Mouse (Mus musculus): ENCODE data around the gene Barhl2. TPM values are rescaled to one million over a fixed set of nuclear protein-coding genes. Genes with fewer than 3 reads are reported as not detected.
A peak's percentile ranks its signal among the peaks of the same experiment; 100 is the strongest.

The Barhl2 gene
- polyA plus RNA-seq, 2 experiments = 0.01 TPM; not detected in 1

GRCm38 (mm10) chr5:106426069-106426468 is 31.9 kb downstream of the Barhl2 start:
- TF ChIP-seq EP300 (IDR thresholded peaks at IDR 0.05; ENCODE audit: low read depth) (no peak), CTCF (IDR thresholded peaks at IDR 0.05; ENCODE audit: low read depth) (no peak)
- H3K36me3 ChIP-seq (replicated peaks; ENCODE audit: control insufficient read depth, insufficient read depth, low read depth) = no peaks in the 10 kb centered on the region
- WGBS (ENCODE audit: insufficient replicate concordance) = 54% methylated on average over 7 of the region's 7 CpGs
- no peak overlapping the region for H3K4me2 ChIP-seq (ENCODE audit: low read depth)
- ATAC-seq (ENCODE audit: insufficient read depth) (no peak), DNase-seq (ENCODE audit: low read depth in 3 of 3, low spot score in 3 of 3) (no peak)
- no peak overlapping the region for H3K4me3 ChIP-seq (ENCODE audit: insufficient read depth in 1 of 2, low read depth in 2 of 2, low read length in 2 of 2)
- no peaks in the 10 kb centered on the region for H3K9me3 ChIP-seq (ENCODE audit: control insufficient read depth, low read length)
- H3K9ac ChIP-seq (replicated peaks) = no peak overlapping the region
- no peaks in the 10 kb centered on the region for H3K27me3 ChIP-seq (ENCODE audit: control insufficient read depth, insufficient read depth, low read length)
- no peak overlapping the region for H3K27ac ChIP-seq
- H3K4me1 ChIP-seq (replicated peaks; ENCODE audit: control insufficient read depth in 2 of 2, insufficient read depth in 2 of 2, low read length in 1 of 2) = no peaks in the 10 kb centered on the region

GRCm38 (mm10) chr5:106420871-106421270 is 37.1 kb downstream of the Barhl2 start:
- Histone ChIP-seq H3K9me3 (ENCODE audit: control insufficient read depth, low read length) (no peaks in the 10 kb centered on the region), H3K9ac (replicated peaks) (no peak overlapping the region), H3K4me3 (ENCODE audit: insufficient read depth in 1 of 2, low read depth in 2 of 2, low read length in 2 of 2) (no peak overlapping the region), H3K27me3 (ENCODE audit: control insufficient read depth, insufficient read depth, low read length) (no peaks in the 10 kb centered on the region), H3K4me1 (replicated peaks; ENCODE audit: control insufficient read depth in 2 of 2, insufficient read depth in 2 of 2, low read length in 1 of 2) (no peaks in the 10 kb centered on the region; a peak in 1 of 4 replicates), H3K36me3 (replicated peaks; ENCODE audit: control insufficient read depth, insufficient read depth, low read depth) (no peaks in the 10 kb centered on the region), H3K4me2 (ENCODE audit: low read depth) (no peak overlapping the region), H3K27ac (no peak overlapping the region)
- ATAC-seq (ENCODE audit: insufficient read depth) (no peak), DNase-seq (ENCODE audit: low read depth in 3 of 3, low spot score in 3 of 3) (no peak)
- no peak for TF ChIP-seq CTCF (IDR thresholded peaks at IDR 0.05; ENCODE audit: low read depth)
- no peak for TF ChIP-seq EP300 (IDR thresholded peaks at IDR 0.05; ENCODE audit: low read depth)
- WGBS (ENCODE audit: insufficient replicate concordance) = 66% methylated on average over 8 of the region's 8 CpGs

DNA sequence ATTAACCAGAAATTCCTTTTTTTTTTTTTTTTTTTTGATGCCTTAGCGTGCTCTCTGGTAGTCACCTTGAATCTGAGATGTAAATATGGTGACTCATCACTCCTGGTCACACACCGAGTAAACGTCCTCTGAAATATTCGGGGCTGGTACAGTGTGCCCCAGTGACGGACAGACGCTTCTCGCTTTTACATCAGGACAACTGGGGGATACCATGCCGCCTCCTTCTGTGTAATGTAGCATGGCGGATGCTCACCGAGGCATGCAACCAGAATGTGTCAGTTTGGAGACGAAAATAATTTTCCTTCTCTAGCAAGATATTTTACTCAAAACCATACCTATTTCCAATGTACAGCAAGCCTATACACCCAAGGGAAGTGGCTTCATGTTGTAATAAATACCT is 37.6 kb downstream of the Barhl2 start:
- 82% methylated on average over 11 of the region's 11 CpGs for WGBS (ENCODE audit: insufficient replicate concordance)
- no peak overlapping the region for H3K9ac ChIP-seq (replicated peaks)
- no peaks in the 10 kb centered on the region; a peak in 1 of 4 replicates for H3K4me1 ChIP-seq (replicated peaks; ENCODE audit: control insufficient read depth in 2 of 2, insufficient read depth in 2 of 2, low read length in 1 of 2)
- no peak overlapping the region for H3K4me3 ChIP-seq (ENCODE audit: insufficient read depth in 1 of 2, low read depth in 2 of 2, low read length in 2 of 2)
- no peak for DNase-seq (ENCODE audit: low read depth in 3 of 3, low spot score in 3 of 3)
- no peaks in the 10 kb centered on the region for H3K27me3 ChIP-seq (ENCODE audit: control insufficient read depth, insufficient read depth, low read length)
- no peak overlapping the region for H3K27ac ChIP-seq
- TF ChIP-seq EP300 (IDR thresholded peaks at IDR 0.05; ENCODE audit: low read depth) (no peak), CTCF (IDR thresholded peaks at IDR 0.05; ENCODE audit: low read depth) (no peak)
- no peaks in the 10 kb centered on the region for H3K9me3 ChIP-seq (ENCODE audit: control insufficient read depth, low read length)
- H3K36me3 ChIP-seq (replicated peaks; ENCODE audit: control insufficient read depth, insufficient read depth, low read depth) = no peaks in the 10 kb centered on the region
- no peak for ATAC-seq (ENCODE audit: insufficient read depth)
- no peak overlapping the region for H3K4me2 ChIP-seq (ENCODE audit: low read depth)

GRCm38 (mm10) chr5:106417210-106417609 is 40.8 kb downstream of the Barhl2 start:
- H3K4me2 ChIP-seq (ENCODE audit: low read depth) = no peak overlapping the region
- ATAC-seq (ENCODE audit: insufficient read depth) (no peak), DNase-seq (ENCODE audit: low read depth in 3 of 3, low spot score in 3 of 3) (no peak)
- H3K4me3 ChIP-seq (ENCODE audit: insufficient read depth in 1 of 2, low read depth in 2 of 2, low read length in 2 of 2) = no peak overlapping the region
- H3K27ac ChIP-seq = no peak overlapping the region
- H3K9ac ChIP-seq (replicated peaks) = no peak overlapping the region
- no peaks in the 10 kb centered on the region for H3K9me3 ChIP-seq (ENCODE audit: control insufficient read depth, low read length)
- WGBS (ENCODE audit: insufficient replicate concordance) = 31% methylated on average over 7 of the region's 7 CpGs
- TF ChIP-seq CTCF (IDR thresholded peaks at IDR 0.05; ENCODE audit: low read depth) (peak; percentile 35), EP300 (IDR thresholded peaks at IDR 0.05; ENCODE audit: low read depth) (no peak)
- H3K27me3 ChIP-seq (ENCODE audit: control insufficient read depth, insufficient read depth, low read length) = no peaks in the 10 kb centered on the region
- no peaks in the 10 kb centered on the region; a peak in 1 of 4 replicates for H3K4me1 ChIP-seq (replicated peaks; ENCODE audit: control insufficient read depth in 2 of 2, insufficient read depth in 2 of 2, low read length in 1 of 2)
- H3K36me3 ChIP-seq (replicated peaks; ENCODE audit: control insufficient read depth, insufficient read depth, low read depth) = no peaks in the 10 kb centered on the region

DNA sequence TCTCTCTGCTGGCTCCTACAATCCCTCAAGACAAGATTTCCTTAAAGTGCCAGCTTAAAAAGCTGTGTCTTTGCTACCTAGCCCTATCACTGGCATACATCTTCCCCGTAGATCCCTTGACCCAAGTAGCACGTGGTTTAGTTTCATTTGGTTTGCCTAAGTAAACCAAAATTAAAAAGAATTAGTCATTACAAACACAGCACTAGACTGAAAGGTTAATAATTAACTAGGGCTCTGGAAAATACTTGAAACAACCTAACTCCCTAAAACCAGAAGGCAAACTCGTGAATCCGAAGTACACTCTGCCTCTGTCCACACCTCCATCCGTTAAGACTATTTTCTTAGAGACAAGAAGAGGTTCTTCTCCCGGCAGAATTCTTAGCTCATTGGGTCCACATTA is 41.4 kb downstream of the Barhl2 start:
- no peak for ATAC-seq (ENCODE audit: insufficient read depth)
- no peak for DNase-seq (ENCODE audit: low read depth in 3 of 3, low spot score in 3 of 3)
- WGBS (ENCODE audit: insufficient replicate concordance) = 52% methylated on average over 6 of the region's 6 CpGs
- no peak overlapping the region for H3K4me3 ChIP-seq (ENCODE audit: insufficient read depth in 1 of 2, low read depth in 2 of 2, low read length in 2 of 2)
- no peak overlapping the region for H3K9ac ChIP-seq (replicated peaks)
- TF ChIP-seq CTCF (IDR thresholded peaks at IDR 0.05; ENCODE audit: low read depth) (no peak), EP300 (IDR thresholded peaks at IDR 0.05; ENCODE audit: low read depth) (no peak)
- H3K4me2 ChIP-seq (ENCODE audit: low read depth) = no peak overlapping the region
- H3K27me3 ChIP-seq (ENCODE audit: control insufficient read depth, insufficient read depth, low read length) = no peaks in the 10 kb centered on the region
- no peaks in the 10 kb centered on the region; a peak in 1 of 4 replicates for H3K4me1 ChIP-seq (replicated peaks; ENCODE audit: control insufficient read depth in 2 of 2, insufficient read depth in 2 of 2, low read length in 1 of 2)
- no peaks in the 10 kb centered on the region for H3K9me3 ChIP-seq (ENCODE audit: control insufficient read depth, low read length)
- no peak overlapping the region for H3K27ac ChIP-seq
- no peaks in the 10 kb centered on the region for H3K36me3 ChIP-seq (replicated peaks; ENCODE audit: control insufficient read depth, insufficient read depth, low read depth)

Data from liver, embryonic 14.5 days (tissue).